Mouse (Mus musculus) megakaryocyte, embryonic 14.5 days (primary cell): ENCODE results near the gene Tut1.

Experiments used
- FLI1 ChIP-seq: IDR thresholded peaks from 2 replicates; pipeline ENCODE4 v1.6.1; 2012; ENCODE audit warnings: low read length, inconsistent platforms, mixed read lengths
- GATA1 ChIP-seq: IDR thresholded peaks from 3 replicates; pipeline ENCODE4 v1.6.1; 2012; ENCODE audit warnings: mixed read lengths, low read length, inconsistent platforms, borderline replicate concordance

- TF ChIP-seq FLI1 (no peak), GATA1 (no peak)
These were observed 11.2 kb upstream of the Tut1 start for GRCm38 (mm10) chr19:8942276-8942964.
